ENCODE assay signal across 26 mouse cellular contexts in genomic region chr1:58401396-58401795, GRCm38 (mm10). TPM values are rescaled to one million over a fixed set of nuclear protein-coding genes. Genes with fewer than 3 reads are reported as not detected.
DNase-seq lines count a peak whose midpoint lies in the region; ATAC-seq lines count a peak whose summit lies in the region.
"Had no signal": no experiment of that assay in that cellular context is flagged by ENCODE, and none has a peak within 500 bp of the region (broad histone marks: within the 10 kb centered on the region; RNA-seq: fewer than 3 reads in every experiment).

No protein-coding gene starts in this region.

- peak; percentile 51 for DNase-seq in heart, adult 11 months
- no peak for DNase-seq in heart, adult 18-20 months
- peak; percentile 81 for DNase-seq in midbrain, embryonic 11.5 days (ENCODE audit: low spot score, missing footprints)
- DNase-seq in kidney, postnatal 4 days = no peak
- DNase-seq in B cell, adult 2 months = no peak
- no peak for DNase-seq in embryo, embryonic 10 days (ENCODE audit: low spot score)
- DNase-seq: cerebellum, adult 11-12 months; cerebellum, postnatal 25 days; embryo, embryonic 11 days; gastrocnemius, adult 2 months; heart, postnatal 14 days; kidney, adult 9 months; kidney, postnatal 14 days; right cerebral cortex, postnatal 14 days had no signal

- no peaks in the 10 kb centered on the region for H3K4me1 ChIP-seq in midbrain, embryonic 11.5 days (ENCODE audit: control insufficient read depth, insufficient read depth, low read length)
- no peaks in the 10 kb centered on the region for H3K4me1 ChIP-seq in midbrain, embryonic 13.5 days (replicated peaks)
- H3K4me1 ChIP-seq in liver, embryonic 16.5 days (ENCODE audit: control insufficient read depth, low read depth, low read length) = no peaks in the 10 kb centered on the region
- H3K4me1 ChIP-seq: embryonic facial prominence, embryonic 13.5 days; forebrain, embryonic 13.5 days; heart, embryonic 13.5 days; limb, embryonic 12.5 days; lung, embryonic 15.5 days; midbrain, embryonic 12.5 days had no signal

- H3K4me2 ChIP-seq in midbrain, embryonic 11.5 days = no peak overlapping the region
- H3K4me2 ChIP-seq in midbrain, embryonic 13.5 days (replicated peaks) = no peak overlapping the region
- H3K4me2 ChIP-seq in liver, embryonic 16.5 days (ENCODE audit: low read depth, low read length) = no peak overlapping the region
- H3K4me2 ChIP-seq: embryonic facial prominence, embryonic 13.5 days; forebrain, embryonic 13.5 days; heart, embryonic 13.5 days; limb, embryonic 12.5 days; lung, embryonic 15.5 days; midbrain, embryonic 12.5 days had no signal

- no peak overlapping the region for H3K9ac ChIP-seq in midbrain, embryonic 11.5 days (ENCODE audit: low read length)
- H3K9ac ChIP-seq in midbrain, embryonic 13.5 days (replicated peaks) = no peak overlapping the region
- no peak overlapping the region for H3K9ac ChIP-seq in liver, embryonic 16.5 days (ENCODE audit: low read depth, low read length)
- H3K9ac ChIP-seq: embryonic facial prominence, embryonic 13.5 days; forebrain, embryonic 13.5 days; heart, embryonic 13.5 days; limb, embryonic 12.5 days; lung, embryonic 15.5 days; midbrain, embryonic 12.5 days had no signal

- no peak overlapping the region for H3K27ac ChIP-seq in midbrain, embryonic 11.5 days (ENCODE audit: low read depth, low read length)
- H3K27ac ChIP-seq in midbrain, embryonic 13.5 days = no peak overlapping the region
- H3K27ac ChIP-seq in liver, embryonic 16.5 days (ENCODE audit: low read length) = no peak overlapping the region
- H3K27ac ChIP-seq: embryonic facial prominence, embryonic 13.5 days; forebrain, embryonic 13.5 days; gastrocnemius, adult 2 months; heart, embryonic 13.5 days; layer of hippocampus, adult 2 months; limb, embryonic 12.5 days; lung, embryonic 15.5 days; midbrain, embryonic 12.5 days had no signal

- no peaks in the 10 kb centered on the region for H3K9me3 ChIP-seq in midbrain, embryonic 11.5 days (ENCODE audit: control insufficient read depth, low read length)
- no peaks in the 10 kb centered on the region for H3K9me3 ChIP-seq in midbrain, embryonic 13.5 days
- no peaks in the 10 kb centered on the region for H3K9me3 ChIP-seq in liver, embryonic 16.5 days (replicated peaks; ENCODE audit: control insufficient read depth, low read length)
- H3K9me3 ChIP-seq: embryonic facial prominence, embryonic 13.5 days; forebrain, embryonic 13.5 days; heart, embryonic 13.5 days; limb, embryonic 12.5 days; lung, embryonic 15.5 days; midbrain, embryonic 12.5 days had no signal

- no peak for ATAC-seq in midbrain, embryonic 11.5 days (ENCODE audit: low FRiP score)
- ATAC-seq in midbrain, embryonic 13.5 days = no peak
- ATAC-seq in liver, embryonic 16.5 days (ENCODE audit: low read depth) = peak; percentile 93
- ATAC-seq: CD4-positive, CD25-positive, alpha-beta regulatory T cell, adult 4 months; forebrain, embryonic 13.5 days; inflammation-experienced regulatory T-cells, adult 6 months had no signal

- WGBS in midbrain, embryonic 11.5 days = 93% methylated on average over 6 of the region's 6 CpGs
- WGBS in midbrain, embryonic 13.5 days = 93% methylated on average over 6 of the region's 6 CpGs
- WGBS in liver, embryonic 16.5 days (ENCODE audit: insufficient replicate concordance) = 77% methylated on average over 6 of the region's 6 CpGs

- H3K36me3 ChIP-seq in midbrain, embryonic 11.5 days (ENCODE audit: control insufficient read depth, insufficient read depth, low read length) = peaks cover 43% of the 10 kb centered on the region
- peaks cover 85% of the 10 kb centered on the region for H3K36me3 ChIP-seq in midbrain, embryonic 13.5 days
- peaks cover 52% of the 10 kb centered on the region for H3K36me3 ChIP-seq in liver, embryonic 16.5 days (ENCODE audit: control insufficient read depth, insufficient read depth)

- H3K4me3 ChIP-seq in midbrain, embryonic 11.5 days (ENCODE audit: low read depth, low read length) = no peak overlapping the region
- no peak overlapping the region for H3K4me3 ChIP-seq in midbrain, embryonic 13.5 days (replicated peaks)
- no peak overlapping the region for H3K4me3 ChIP-seq in liver, embryonic 16.5 days (ENCODE audit: low read depth, low read length)
- H3K4me3 ChIP-seq: embryonic facial prominence, embryonic 13.5 days; erythroblast, embryonic 14.5 days; forebrain, embryonic 13.5 days; gastrocnemius, adult 2 months; heart, embryonic 13.5 days; layer of hippocampus, adult 2 months; limb, embryonic 12.5 days; lung, embryonic 15.5 days; midbrain, embryonic 12.5 days had no signal

- H3K27me3 ChIP-seq in midbrain, embryonic 11.5 days (ENCODE audit: control insufficient read depth, insufficient read depth, low read length) = no peaks in the 10 kb centered on the region
- H3K27me3 ChIP-seq in midbrain, embryonic 13.5 days = no peaks in the 10 kb centered on the region
- no peaks in the 10 kb centered on the region for H3K27me3 ChIP-seq in liver, embryonic 16.5 days (ENCODE audit: control insufficient read depth, insufficient read depth, low read depth, low read length)
- H3K27me3 ChIP-seq: embryonic facial prominence, embryonic 13.5 days; forebrain, embryonic 13.5 days; heart, embryonic 13.5 days; limb, embryonic 12.5 days; lung, embryonic 15.5 days; midbrain, embryonic 12.5 days had no signal

RNA-seq across cellular contexts. Expression of gene Bzw1, which starts 8.7 kb away (rescaled TPM):
- 10 to 100 TPM; 66.2 to 70.6 TPM for total RNA-seq in heart, adult 18-20 months (2021)
- 587 and 613 TPM in 2 replicates for polyA plus RNA-seq in midbrain, embryonic 11.5 days (2014; fragmentation: Nextera tagmentation; extraction: Ambion mirVana)
- polyA plus RNA-seq in midbrain, embryonic 13.5 days (2015; fragmentation: Nextera tagmentation; extraction: Ambion mirVana) = 406 and 428 TPM in 2 replicates
- 111 and 117 TPM in 2 replicates for polyA plus RNA-seq in liver, embryonic 16.5 days (2015; fragmentation: Nextera tagmentation; extraction: Ambion mirVana)

RNA-seq across cellular contexts. Expression of gene Clk1, which starts 22.5 kb away (rescaled TPM):
- total RNA-seq in heart, adult 18-20 months (2021) = 10 to 100 TPM; 43.0 to 61.3 TPM
- polyA plus RNA-seq in midbrain, embryonic 11.5 days (2014; fragmentation: Nextera tagmentation; extraction: Ambion mirVana) = 157 and 173 TPM in 2 replicates
- 171 and 194 TPM in 2 replicates for polyA plus RNA-seq in midbrain, embryonic 13.5 days (2015; fragmentation: Nextera tagmentation; extraction: Ambion mirVana)
- 84.0 and 92.6 TPM in 2 replicates for polyA plus RNA-seq in liver, embryonic 16.5 days (2015; fragmentation: Nextera tagmentation; extraction: Ambion mirVana)

RNA-seq across cellular contexts. Expression of gene Nif3l1, which starts 43.6 kb away (rescaled TPM):
- total RNA-seq in heart, adult 18-20 months (2021) = 10 to 100 TPM; 10.8 to 13.8 TPM
- polyA plus RNA-seq in midbrain, embryonic 11.5 days (2014; fragmentation: Nextera tagmentation; extraction: Ambion mirVana) = 66.6 and 67.2 TPM in 2 replicates
- polyA plus RNA-seq in midbrain, embryonic 13.5 days (2015; fragmentation: Nextera tagmentation; extraction: Ambion mirVana) = 61.2 and 62.6 TPM in 2 replicates
- 10.4 and 11.5 TPM in 2 replicates for polyA plus RNA-seq in liver, embryonic 16.5 days (2015; fragmentation: Nextera tagmentation; extraction: Ambion mirVana)

RNA-seq across cellular contexts. Expression of gene Ppil3, which starts 43.9 kb away (rescaled TPM):
- total RNA-seq in heart, adult 18-20 months (2021) = 10 to 100 TPM; 18.3 to 19.5 TPM
- polyA plus RNA-seq in midbrain, embryonic 11.5 days (2014; fragmentation: Nextera tagmentation; extraction: Ambion mirVana) = 56.8 and 61.9 TPM in 2 replicates
- polyA plus RNA-seq in midbrain, embryonic 13.5 days (2015; fragmentation: Nextera tagmentation; extraction: Ambion mirVana) = 52.0 and 53.7 TPM in 2 replicates
- 16.5 and 19.6 TPM in 2 replicates for polyA plus RNA-seq in liver, embryonic 16.5 days (2015; fragmentation: Nextera tagmentation; extraction: Ambion mirVana)

Comparison
In these comparisons a context has a peak if more than half of its experiments do, and no peak if none do; other contexts are left out.
1. DNase-seq: peak in heart, adult 11 months (single experiment) and midbrain, embryonic 11.5 days (single experiment); none in heart, adult 18-20 months (0 of 2), kidney, postnatal 4 days (0 of 2), B cell, adult 2 months (0 of 2) and embryo, embryonic 10 days (single experiment).